Mouse (Mus musculus) gastrocnemius, postnatal 14 days (tissue): ENCODE measurements at regions not wholly inside any gene's neighbourhood (a gene's known extent, or its start where the extent isn't known, plus 50 kb on each side); places are given as distances from the start of the nearest gene placed in this dataset.
A peak's percentile ranks its signal among the peaks of the same experiment; 100 is the strongest.

Source experiments
- DNase-seq: peaks from one replicate; pipeline ENCODE4 v3.0.0; 2021; ENCODE audit warnings: mixed read lengths
- intact Hi-C: fragments of 180-260 bp; cut with DNase I; formaldehyde crosslinking; loops from one replicate; pipeline ENCODE4 v1.15.1; 2025; ENCODE audit warnings: low total_unique reads

GRCm38 (mm10) chr5:118877831-118878230 is 317.4 kb downstream of the Med13l start:
- intact Hi-C loops, result no loop called here
- no peak for DNase-seq

GRCm38 (mm10) chr5:118878722-118879121 is 318.2 kb downstream of the Med13l start:
- intact Hi-C loops, result no loop called here
- no peak for DNase-seq

GRCm38 (mm10) chr5:118879808-118880478 is 319.5 kb downstream of the Med13l start:
- intact Hi-C loops, result loop anchor here (2.0 kb wide), 1 partner anchor 811 kb away; no protein-coding TSS in a partner anchor
- DNase-seq, result peak; percentile 75

- intact Hi-C loops, result loop anchor here (2.0 kb wide), 1 partner anchor 810 kb away; no protein-coding TSS in a partner anchor
- no peak for DNase-seq
Observed at GRCm38 (mm10) chr5:118880546-118880945, 320.1 kb downstream of the Med13l start.

GRCm38 (mm10) chr5:118881886-118882285 is 321.4 kb downstream of the Med13l start:
- DNase-seq, result no peak
- intact Hi-C loops, result loop anchor here (2.0 kb wide), 1 partner anchor 809 kb away; no protein-coding TSS in a partner anchor

- no peak for DNase-seq
- intact Hi-C loops, result no loop called here
Observed at GRCm38 (mm10) chr5:118888131-118888530, 327.7 kb downstream of the Med13l start.

GRCm38 (mm10) chr5:118891131-118891530 is 330.7 kb downstream of the Med13l start:
- DNase-seq, result no peak
- intact Hi-C loops, result no loop called here

- DNase-seq, result peak; percentile 15
- intact Hi-C loops, result no loop called here
Observed at GRCm38 (mm10) chr5:118908224-118908623, 347.7 kb downstream of the Med13l start.

GRCm38 (mm10) chr5:118909756-118910155 is 349.3 kb downstream of the Med13l start:
- intact Hi-C loops, result no loop called here
- no peak for DNase-seq

- intact Hi-C loops, result no loop called here
- no peak for DNase-seq
Observed at GRCm38 (mm10) chr5:118914191-118914750, 353.8 kb downstream of the Med13l start.

- intact Hi-C loops, result no loop called here
- DNase-seq, result no peak
Observed at GRCm38 (mm10) chr5:118923357-118923756, 362.9 kb downstream of the Med13l start.

GRCm38 (mm10) chr5:118929037-118929436 is 368.6 kb downstream of the Med13l start:
- DNase-seq, result no peak
- intact Hi-C loops, result no loop called here

GRCm38 (mm10) chr5:118929990-118930501 is 369.6 kb downstream of the Med13l start:
- intact Hi-C loops, result no loop called here

GRCm38 (mm10) chr5:118939336-118940039 is 379.0 kb downstream of the Med13l start:
- DNase-seq, result no peak
- intact Hi-C loops, result no loop called here

More at GRCm38 (mm10) chr5:118929990-118930501, 369.6 kb downstream of the Med13l start:
- DNase-seq, result no peak

- intact Hi-C loops, result no loop called here
- no peak for DNase-seq
Observed at GRCm38 (mm10) chr5:118944256-118944655, 383.8 kb downstream of the Med13l start.

GRCm38 (mm10) chr5:118946090-118946489 is 385.6 kb downstream of the Med13l start:
- DNase-seq, result no peak
- intact Hi-C loops, result no loop called here

GRCm38 (mm10) chr5:118946994-118947393 is 386.5 kb downstream of the Med13l start:
- no peak for DNase-seq
- intact Hi-C loops, result no loop called here

GRCm38 (mm10) chr5:118948119-118948786 is 387.8 kb downstream of the Med13l start:
- intact Hi-C loops, result no loop called here
- DNase-seq, result no peak

- intact Hi-C loops, result no loop called here
- peak; percentile 11 for DNase-seq
Observed at GRCm38 (mm10) chr5:118951067-118951466, 390.6 kb downstream of the Med13l start.

GRCm38 (mm10) chr5:118960521-118961001 is 400.1 kb downstream of the Med13l start:
- intact Hi-C loops, result no loop called here
- DNase-seq, result no peak
